Mouse (Mus musculus): Measurements from ENCODE around the gene Scgb1c1. TPM values are rescaled to one million over a fixed set of nuclear protein-coding genes. Genes with fewer than 3 reads are reported as not detected.

Gene Scgb1c1
- polyA plus RNA-seq, 1 experiment, result not detected

- Histone ChIP-seq H3K27me3 (ENCODE audit: control insufficient read depth, insufficient read depth, low read length) (no peaks in the 10 kb centered on the region), H3K4me3 (ENCODE audit: low read depth, low read length) (no peak overlapping the region), H3K36me3 (ENCODE audit: control insufficient read depth, insufficient read depth, low read length) (peaks cover 53% of the 10 kb centered on the region), H3K27ac (ENCODE audit: insufficient read depth, low read depth, low read length) (no peak overlapping the region), H3K4me1 (ENCODE audit: control insufficient read depth, insufficient read depth, insufficient read length, low read length) (peaks cover 13% of the 10 kb centered on the region)
- no peak for TF ChIP-seq CTCF (IDR thresholded peaks at IDR 0.05; ENCODE audit: extremely low read depth, insufficient read length, insufficient replicate concordance, low read depth, low read length)
- TF ChIP-seq POLR2A (IDR thresholded peaks at IDR 0.05; ENCODE audit: low read depth, low read length), result no peak
- 81% methylated on average over 6 of the region's 6 CpGs for WGBS
These were observed 14.7 kb downstream of the Scgb1c1 start for GRCm38 (mm10) chr7:140859997-140860396.

DNA sequence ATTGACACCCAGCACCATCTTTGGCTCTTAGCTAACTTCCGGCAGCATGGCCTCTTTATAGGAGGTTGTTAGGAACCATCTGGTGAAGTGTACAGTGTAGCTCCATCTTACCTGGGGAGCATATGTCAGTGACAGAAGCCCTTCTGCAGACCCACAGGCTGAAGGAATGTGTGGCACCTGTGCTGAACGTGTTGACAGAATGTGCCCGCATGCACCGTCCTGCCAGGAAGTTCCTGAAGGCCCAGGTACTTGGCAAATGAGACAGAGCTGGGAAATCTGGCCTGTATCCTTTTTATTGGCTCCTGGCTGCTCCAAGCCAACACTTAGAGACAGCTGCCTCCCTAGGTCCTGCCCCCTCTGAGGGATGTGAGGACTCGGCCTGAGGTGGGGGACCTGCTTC, 15.4 kb downstream of the Scgb1c1 start:
- WGBS, result 87% methylated on average over 5 of the region's 5 CpGs
- no peaks in the 10 kb centered on the region for H3K27me3 ChIP-seq (ENCODE audit: control insufficient read depth, insufficient read depth, low read length)
- TF ChIP-seq CTCF (IDR thresholded peaks at IDR 0.05; ENCODE audit: extremely low read depth, insufficient read length, insufficient replicate concordance, low read depth, low read length), result no peak
- TF ChIP-seq POLR2A (IDR thresholded peaks at IDR 0.05; ENCODE audit: low read depth, low read length), result no peak
- no peak overlapping the region for H3K4me3 ChIP-seq (ENCODE audit: low read depth, low read length)
- H3K4me1 ChIP-seq (ENCODE audit: control insufficient read depth, insufficient read depth, insufficient read length, low read length), result peaks cover 10% of the 10 kb centered on the region
- no peak overlapping the region for H3K27ac ChIP-seq (ENCODE audit: insufficient read depth, low read depth, low read length)
- H3K36me3 ChIP-seq (ENCODE audit: control insufficient read depth, insufficient read depth, low read length), result peaks cover 53% of the 10 kb centered on the region

DNA sequence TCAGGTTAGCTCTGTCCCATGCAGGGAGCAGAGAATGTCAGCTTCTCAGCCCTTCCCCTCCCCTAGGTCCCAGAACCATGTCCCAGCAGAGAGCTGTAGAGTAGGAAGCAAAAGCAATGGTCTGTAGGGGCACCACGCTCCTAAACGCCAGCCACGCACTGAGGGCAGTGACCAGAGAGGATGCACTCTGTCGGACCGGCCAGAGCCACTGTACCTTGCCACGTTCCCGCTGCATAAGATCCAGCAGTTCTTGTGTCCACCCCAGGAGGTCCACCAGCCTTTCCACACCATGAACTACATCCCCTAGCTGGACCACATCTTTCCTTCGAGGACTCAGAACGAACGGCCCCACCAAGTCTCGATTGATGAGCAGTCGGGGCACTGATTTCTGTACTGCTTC, 19.4 kb downstream of the Scgb1c1 start:
- Histone ChIP-seq H3K36me3 (ENCODE audit: control insufficient read depth, insufficient read depth, low read length) (peaks cover 51% of the 10 kb centered on the region), H3K27ac (ENCODE audit: insufficient read depth, low read depth, low read length) (no peak overlapping the region), H3K4me1 (ENCODE audit: control insufficient read depth, insufficient read depth, insufficient read length, low read length) (no peaks in the 10 kb centered on the region), H3K4me3 (ENCODE audit: low read depth, low read length) (no peak overlapping the region), H3K27me3 (ENCODE audit: control insufficient read depth, insufficient read depth, low read length) (no peaks in the 10 kb centered on the region)
- TF ChIP-seq POLR2A (IDR thresholded peaks at IDR 0.05; ENCODE audit: low read depth, low read length) (no peak), CTCF (IDR thresholded peaks at IDR 0.05; ENCODE audit: extremely low read depth, insufficient read length, insufficient replicate concordance, low read depth, low read length) (no peak)
- 92% methylated on average over 12 of the region's 12 CpGs for WGBS

- H3K4me3 ChIP-seq (ENCODE audit: low read depth, low read length), result no peak overlapping the region
- H3K27me3 ChIP-seq (ENCODE audit: control insufficient read depth, insufficient read depth, low read length), result no peaks in the 10 kb centered on the region
- no peaks in the 10 kb centered on the region; the same call in 1 of the 2 replicates for H3K4me1 ChIP-seq (ENCODE audit: control insufficient read depth, insufficient read depth, insufficient read length, low read length)
- TF ChIP-seq CTCF (IDR thresholded peaks at IDR 0.05; ENCODE audit: extremely low read depth, insufficient read length, insufficient replicate concordance, low read depth, low read length) (no peak), POLR2A (IDR thresholded peaks at IDR 0.05; ENCODE audit: low read depth, low read length) (no peak)
- H3K27ac ChIP-seq (ENCODE audit: insufficient read depth, low read depth, low read length), result no peak overlapping the region
- WGBS, result 79% methylated on average over 4 of the region's 4 CpGs
- H3K36me3 ChIP-seq (ENCODE audit: control insufficient read depth, insufficient read depth, low read length), result peaks cover 30% of the 10 kb centered on the region
These were observed 28.9 kb downstream of the Scgb1c1 start for GRCm38 (mm10) chr7:140874224-140874623.

DNA sequence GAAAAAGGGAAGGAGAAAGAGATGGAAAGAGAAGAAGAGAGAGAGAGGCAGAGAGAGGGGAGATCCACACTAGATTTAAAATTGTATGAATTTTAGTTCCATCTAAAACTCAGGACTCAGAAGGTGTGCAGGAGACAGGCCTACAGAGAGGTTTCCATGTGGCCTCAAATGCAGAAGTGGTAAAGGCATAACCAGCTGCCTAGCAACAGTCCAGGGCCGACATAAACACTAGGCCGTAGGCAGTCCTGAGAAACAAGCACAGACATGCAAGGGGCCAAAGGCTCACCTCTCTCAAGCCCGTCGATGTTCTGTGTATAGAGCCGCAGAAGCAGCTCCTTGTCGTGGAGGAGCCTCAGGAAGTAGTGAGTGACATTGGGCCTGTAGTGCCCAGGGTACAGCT, 32.0 kb downstream of the Scgb1c1 start:
- H3K36me3 ChIP-seq (ENCODE audit: control insufficient read depth, insufficient read depth, low read length), result peaks cover 20% of the 10 kb centered on the region
- no peak overlapping the region for H3K4me3 ChIP-seq (ENCODE audit: low read depth, low read length)
- 83% methylated on average over 6 of the region's 6 CpGs for WGBS
- no peak for TF ChIP-seq POLR2A (IDR thresholded peaks at IDR 0.05; ENCODE audit: low read depth, low read length)
- no peak for TF ChIP-seq CTCF (IDR thresholded peaks at IDR 0.05; ENCODE audit: extremely low read depth, insufficient read length, insufficient replicate concordance, low read depth, low read length)
- no peaks in the 10 kb centered on the region; the same call in 1 of the 2 replicates for H3K4me1 ChIP-seq (ENCODE audit: control insufficient read depth, insufficient read depth, insufficient read length, low read length)
- no peaks in the 10 kb centered on the region for H3K27me3 ChIP-seq (ENCODE audit: control insufficient read depth, insufficient read depth, low read length)
- H3K27ac ChIP-seq (ENCODE audit: insufficient read depth, low read depth, low read length), result no peak overlapping the region

GRCm38 (mm10) chr7:140879355-140879754, 34.0 kb downstream of the Scgb1c1 start:
- Histone ChIP-seq H3K4me3 (ENCODE audit: low read depth, low read length) (no peak overlapping the region), H3K36me3 (ENCODE audit: control insufficient read depth, insufficient read depth, low read length) (peaks cover 17% of the 10 kb centered on the region), H3K27me3 (ENCODE audit: control insufficient read depth, insufficient read depth, low read length) (no peaks in the 10 kb centered on the region), H3K4me1 (ENCODE audit: control insufficient read depth, insufficient read depth, insufficient read length, low read length) (peaks cover 2% of the 10 kb centered on the region; the same call in 1 of the 2 replicates), H3K27ac (ENCODE audit: insufficient read depth, low read depth, low read length) (no peak overlapping the region)
- 75% methylated on average over 7 of the region's 7 CpGs for WGBS
- TF ChIP-seq POLR2A (IDR thresholded peaks at IDR 0.05; ENCODE audit: low read depth, low read length), result no peak
- no peak for TF ChIP-seq CTCF (IDR thresholded peaks at IDR 0.05; ENCODE audit: extremely low read depth, insufficient read length, insufficient replicate concordance, low read depth, low read length)

DNA sequence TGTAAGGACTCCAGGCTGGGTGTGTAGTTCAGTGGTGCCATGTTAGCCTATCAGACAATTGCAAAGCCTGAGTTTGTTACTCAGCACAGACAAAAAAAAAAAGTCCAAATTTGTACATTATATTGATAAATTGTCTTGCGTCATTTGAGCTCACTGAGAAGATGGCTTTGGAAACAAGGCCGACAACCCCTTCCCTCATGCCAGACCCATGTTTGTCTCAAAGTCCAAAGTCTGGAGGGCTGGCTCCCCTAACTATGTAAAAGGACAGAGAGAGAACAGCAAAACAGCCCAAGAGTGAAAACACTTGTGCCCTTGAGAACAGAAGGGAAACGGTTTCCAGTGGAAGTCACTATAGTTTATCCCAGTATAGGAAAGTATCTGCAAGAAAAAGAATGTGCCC, 35.1 kb downstream of the Scgb1c1 start:
- TF ChIP-seq POLR2A (IDR thresholded peaks at IDR 0.05; ENCODE audit: low read depth, low read length) (no peak), CTCF (IDR thresholded peaks at IDR 0.05; ENCODE audit: extremely low read depth, insufficient read length, insufficient replicate concordance, low read depth, low read length) (no peak)
- Histone ChIP-seq H3K27me3 (ENCODE audit: control insufficient read depth, insufficient read depth, low read length) (no peaks in the 10 kb centered on the region), H3K27ac (ENCODE audit: insufficient read depth, low read depth, low read length) (no peak overlapping the region), H3K36me3 (ENCODE audit: control insufficient read depth, insufficient read depth, low read length) (peaks cover 15% of the 10 kb centered on the region), H3K4me3 (ENCODE audit: low read depth, low read length) (no peak overlapping the region), H3K4me1 (ENCODE audit: control insufficient read depth, insufficient read depth, insufficient read length, low read length) (peaks cover 2% of the 10 kb centered on the region; the same call in 1 of the 2 replicates)
- 45% methylated on average over 3 of the region's 3 CpGs for WGBS
